Mouse (Mus musculus): Measurements from ENCODE around the gene Apba2. TPM values are rescaled to one million over a fixed set of nuclear protein-coding genes. Genes with fewer than 3 reads are reported as not detected.

Apba2 gene
- total RNA-seq, 1 experiment from 2014 or later = not detected

GRCm38 (mm10) chr7:64579887-64580286 is 78.4 kb downstream of the Apba2 start:
- no peak for ATAC-seq (ENCODE audit: extremely low read depth, insufficient number of reproducible peaks, low FRiP score, poor library complexity, severe bottlenecking)

GRCm38 (mm10) chr7:64580293-64580692 is 78.8 kb downstream of the Apba2 start:
- ATAC-seq (ENCODE audit: extremely low read depth, insufficient number of reproducible peaks, low FRiP score, poor library complexity, severe bottlenecking) = no peak

GRCm38 (mm10) chr7:64582358-64582757 is 80.9 kb downstream of the Apba2 start:
- no peak for ATAC-seq (ENCODE audit: extremely low read depth, insufficient number of reproducible peaks, low FRiP score, poor library complexity, severe bottlenecking)

GRCm38 (mm10) chr7:64583670-64584121 is 82.2 kb downstream of the Apba2 start:
- no peak for ATAC-seq (ENCODE audit: extremely low read depth, insufficient number of reproducible peaks, low FRiP score, poor library complexity, severe bottlenecking)

- ATAC-seq (ENCODE audit: extremely low read depth, insufficient number of reproducible peaks, low FRiP score, poor library complexity, severe bottlenecking) = no peak
Measured at GRCm38 (mm10) chr7:64586133-64586532, 84.6 kb downstream of the Apba2 start.

GRCm38 (mm10) chr7:64586571-64586970 is 85.1 kb downstream of the Apba2 start:
- ATAC-seq (ENCODE audit: extremely low read depth, insufficient number of reproducible peaks, low FRiP score, poor library complexity, severe bottlenecking) = no peak

- ATAC-seq (ENCODE audit: extremely low read depth, insufficient number of reproducible peaks, low FRiP score, poor library complexity, severe bottlenecking) = no peak
Measured at GRCm38 (mm10) chr7:64588636-64589389, 87.3 kb downstream of the Apba2 start.

- ATAC-seq (ENCODE audit: extremely low read depth, insufficient number of reproducible peaks, low FRiP score, poor library complexity, severe bottlenecking) = no peak
Measured at GRCm38 (mm10) chr7:64595256-64595655, 93.8 kb downstream of the Apba2 start.

GRCm38 (mm10) chr7:64596652-64597051 is 95.1 kb downstream of the Apba2 start:
- no peak for ATAC-seq (ENCODE audit: extremely low read depth, insufficient number of reproducible peaks, low FRiP score, poor library complexity, severe bottlenecking)

GRCm38 (mm10) chr7:64609866-64610265 is 108.4 kb downstream of the Apba2 start:
- no peak for ATAC-seq (ENCODE audit: extremely low read depth, insufficient number of reproducible peaks, low FRiP score, poor library complexity, severe bottlenecking)

- no peak for ATAC-seq (ENCODE audit: extremely low read depth, insufficient number of reproducible peaks, low FRiP score, poor library complexity, severe bottlenecking)
Measured at GRCm38 (mm10) chr7:64610875-64611274, 109.4 kb downstream of the Apba2 start.

- ATAC-seq (ENCODE audit: extremely low read depth, insufficient number of reproducible peaks, low FRiP score, poor library complexity, severe bottlenecking) = no peak
Measured at GRCm38 (mm10) chr7:64619261-64619660, 117.8 kb downstream of the Apba2 start.

GRCm38 (mm10) chr7:64626494-64626893 is 125.0 kb downstream of the Apba2 start:
- no peak for ATAC-seq (ENCODE audit: extremely low read depth, insufficient number of reproducible peaks, low FRiP score, poor library complexity, severe bottlenecking)

GRCm38 (mm10) chr7:64627972-64628655 is 126.6 kb downstream of the Apba2 start:
- ATAC-seq (ENCODE audit: extremely low read depth, insufficient number of reproducible peaks, low FRiP score, poor library complexity, severe bottlenecking) = no peak

GRCm38 (mm10) chr7:64630697-64631096 is 129.2 kb downstream of the Apba2 start:
- no peak for ATAC-seq (ENCODE audit: extremely low read depth, insufficient number of reproducible peaks, low FRiP score, poor library complexity, severe bottlenecking)

- no peak for ATAC-seq (ENCODE audit: extremely low read depth, insufficient number of reproducible peaks, low FRiP score, poor library complexity, severe bottlenecking)
Measured at GRCm38 (mm10) chr7:64631131-64631530, 129.6 kb downstream of the Apba2 start.

- ATAC-seq (ENCODE audit: extremely low read depth, insufficient number of reproducible peaks, low FRiP score, poor library complexity, severe bottlenecking) = no peak
Measured at GRCm38 (mm10) chr7:64631781-64632351, 130.4 kb downstream of the Apba2 start.

- no peak for ATAC-seq (ENCODE audit: extremely low read depth, insufficient number of reproducible peaks, low FRiP score, poor library complexity, severe bottlenecking)
Measured at GRCm38 (mm10) chr7:64633182-64633581, 131.7 kb downstream of the Apba2 start.

- no peak for ATAC-seq (ENCODE audit: extremely low read depth, insufficient number of reproducible peaks, low FRiP score, poor library complexity, severe bottlenecking)
Measured at GRCm38 (mm10) chr7:64633916-64634315, 132.4 kb downstream of the Apba2 start.

GRCm38 (mm10) chr7:64634482-64634881 is 133.0 kb downstream of the Apba2 start:
- ATAC-seq (ENCODE audit: extremely low read depth, insufficient number of reproducible peaks, low FRiP score, poor library complexity, severe bottlenecking) = no peak

Measured in neutrophil, adult 5-6 weeks (primary cell).